Mouse (Mus musculus) olfactory bulb, adult 2 months (tissue): Measurements from ENCODE around the gene Iqcn.

Source experiments
- CTCF ChIP-seq: fragments of 200-500 bp; IDR thresholded peaks from 2 replicates; pipeline ENCODE4 v1.5.1; 2012; ENCODE audit warnings: low read depth, mild to moderate bottlenecking, low read length, moderate library complexity; ENCODE audit not compliant: insufficient read depth
- POLR2A ChIP-seq: fragments of 200-500 bp; IDR thresholded peaks from 2 replicates; pipeline ENCODE4 v1.6.1; 2012; ENCODE audit warnings: mild to moderate bottlenecking, low read depth, low read length, moderate library complexity; ENCODE audit not compliant: insufficient read depth

GRCm38 (mm10) chr8:70745691-70746220 is 42.5 kb downstream of the Iqcn start:
- no peak for TF ChIP-seq CTCF
- no peak for TF ChIP-seq POLR2A
